Mouse (Mus musculus): ENCODE measurements at regions not wholly inside any gene's neighbourhood (a gene's known extent, or its start where the extent isn't known, plus 50 kb on each side); places are given as distances from the start of the nearest gene placed in this dataset.

- Histone ChIP-seq H3K4me1 (replicated peaks; ENCODE audit: control insufficient read depth, insufficient read depth) (no peaks in the 10 kb centered on the region), H3K9ac (ENCODE audit: low read length) (no peak overlapping the region), H3K4me2 (replicated peaks; ENCODE audit: low read depth) (no peak overlapping the region), H3K36me3 (ENCODE audit: control insufficient read depth, insufficient read depth, low read length) (no peaks in the 10 kb centered on the region), H3K4me3 (ENCODE audit: low read depth, low read length) (no peak overlapping the region), H3K9me3 (ENCODE audit: control insufficient read depth, low read length) (no peaks in the 10 kb centered on the region), H3K27ac (replicated peaks) (no peak overlapping the region), H3K27me3 (ENCODE audit: control insufficient read depth, insufficient read depth, low read length) (no peaks in the 10 kb centered on the region)
- no peak for ATAC-seq (ENCODE audit: low FRiP score, low TSS enrichment)
- no peak for DNase-seq (ENCODE audit: low spot score)
- TF ChIP-seq CTCF (IDR thresholded peaks at IDR 0.05; ENCODE audit: low read depth): peak; percentile 48
- no peak for TF ChIP-seq EP300 (optimal IDR thresholded peaks at IDR 0.05)
- 43% methylated on average over 2 of the region's 2 CpGs for WGBS
Observed at GRCm38 (mm10) chr16:71197523-71197922, 883.8 kb downstream of the Gbe1 start.

- Histone ChIP-seq H3K36me3 (ENCODE audit: control insufficient read depth, insufficient read depth, low read length) (no peaks in the 10 kb centered on the region), H3K9me3 (ENCODE audit: control insufficient read depth, low read length) (no peaks in the 10 kb centered on the region), H3K4me1 (replicated peaks; ENCODE audit: control insufficient read depth, insufficient read depth) (no peaks in the 10 kb centered on the region), H3K4me2 (replicated peaks; ENCODE audit: low read depth) (no peak overlapping the region), H3K27me3 (ENCODE audit: control insufficient read depth, insufficient read depth, low read length) (no peaks in the 10 kb centered on the region), H3K9ac (ENCODE audit: low read length) (no peak overlapping the region), H3K4me3 (ENCODE audit: low read depth, low read length) (no peak overlapping the region), H3K27ac (replicated peaks) (no peak overlapping the region)
- no peak for ATAC-seq (ENCODE audit: low FRiP score, low TSS enrichment)
- TF ChIP-seq EP300 (optimal IDR thresholded peaks at IDR 0.05) (no peak), CTCF (IDR thresholded peaks at IDR 0.05; ENCODE audit: low read depth) (peak; percentile 58)
- DNase-seq (ENCODE audit: low spot score): no peak
- 46% methylated on average over 7 of the region's 7 CpGs for WGBS
Observed at GRCm38 (mm10) chr16:71208806-71209205, 895.1 kb downstream of the Gbe1 start.

- 67% methylated on average over 6 of the region's 6 CpGs for WGBS
Observed at GRCm38 (mm10) chr16:71224469-71224868, 910.7 kb downstream of the Gbe1 start.

GRCm38 (mm10) chr16:71230104-71230653 is 916.4 kb downstream of the Gbe1 start:
- Histone ChIP-seq H3K4me3 (ENCODE audit: low read depth, low read length) (no peak overlapping the region), H3K4me1 (replicated peaks; ENCODE audit: control insufficient read depth, insufficient read depth) (no peaks in the 10 kb centered on the region), H3K36me3 (ENCODE audit: control insufficient read depth, insufficient read depth, low read length) (no peaks in the 10 kb centered on the region), H3K9ac (ENCODE audit: low read length) (no peak overlapping the region), H3K9me3 (ENCODE audit: control insufficient read depth, low read length) (no peaks in the 10 kb centered on the region), H3K27ac (replicated peaks) (no peak overlapping the region), H3K4me2 (replicated peaks; ENCODE audit: low read depth) (no peak overlapping the region), H3K27me3 (ENCODE audit: control insufficient read depth, insufficient read depth, low read length) (no peaks in the 10 kb centered on the region)
- DNase-seq (ENCODE audit: low spot score) (no peak), ATAC-seq (ENCODE audit: low FRiP score, low TSS enrichment) (no peak)
- 89% methylated on average over 5 of the region's 5 CpGs for WGBS
- TF ChIP-seq EP300 (optimal IDR thresholded peaks at IDR 0.05) (no peak), CTCF (IDR thresholded peaks at IDR 0.05; ENCODE audit: low read depth) (no peak)

More at GRCm38 (mm10) chr16:71224469-71224868, 910.7 kb downstream of the Gbe1 start:
- Histone ChIP-seq H3K4me3 (ENCODE audit: low read depth, low read length) (no peak overlapping the region), H3K4me2 (replicated peaks; ENCODE audit: low read depth) (no peak overlapping the region), H3K4me1 (replicated peaks; ENCODE audit: control insufficient read depth, insufficient read depth) (no peaks in the 10 kb centered on the region), H3K9me3 (ENCODE audit: control insufficient read depth, low read length) (no peaks in the 10 kb centered on the region), H3K27ac (replicated peaks) (no peak overlapping the region), H3K27me3 (ENCODE audit: control insufficient read depth, insufficient read depth, low read length) (no peaks in the 10 kb centered on the region), H3K36me3 (ENCODE audit: control insufficient read depth, insufficient read depth, low read length) (no peaks in the 10 kb centered on the region), H3K9ac (ENCODE audit: low read length) (no peak overlapping the region)
- TF ChIP-seq CTCF (IDR thresholded peaks at IDR 0.05; ENCODE audit: low read depth) (no peak), EP300 (optimal IDR thresholded peaks at IDR 0.05) (no peak)
- no peak for DNase-seq (ENCODE audit: low spot score)
- ATAC-seq (ENCODE audit: low FRiP score, low TSS enrichment): no peak

- Histone ChIP-seq H3K27ac (replicated peaks) (no peak overlapping the region), H3K9me3 (ENCODE audit: control insufficient read depth, low read length) (no peaks in the 10 kb centered on the region), H3K4me3 (ENCODE audit: low read depth, low read length) (no peak overlapping the region), H3K4me1 (replicated peaks; ENCODE audit: control insufficient read depth, insufficient read depth) (no peaks in the 10 kb centered on the region), H3K9ac (ENCODE audit: low read length) (no peak overlapping the region), H3K4me2 (replicated peaks; ENCODE audit: low read depth) (no peak overlapping the region), H3K27me3 (ENCODE audit: control insufficient read depth, insufficient read depth, low read length) (no peaks in the 10 kb centered on the region), H3K36me3 (ENCODE audit: control insufficient read depth, insufficient read depth, low read length) (no peaks in the 10 kb centered on the region)
- ATAC-seq (ENCODE audit: low FRiP score, low TSS enrichment) (no peak), DNase-seq (ENCODE audit: low spot score) (no peak)
- no peak for TF ChIP-seq EP300 (optimal IDR thresholded peaks at IDR 0.05)
- TF ChIP-seq CTCF (IDR thresholded peaks at IDR 0.05; ENCODE audit: low read depth): no peak
Observed at GRCm38 (mm10) chr16:71243065-71243464, 929.3 kb downstream of the Gbe1 start.

- TF ChIP-seq EP300 (optimal IDR thresholded peaks at IDR 0.05) (no peak), CTCF (IDR thresholded peaks at IDR 0.05; ENCODE audit: low read depth) (no peak)
- Histone ChIP-seq H3K27me3 (ENCODE audit: control insufficient read depth, insufficient read depth, low read length) (no peaks in the 10 kb centered on the region), H3K4me1 (replicated peaks; ENCODE audit: control insufficient read depth, insufficient read depth) (no peaks in the 10 kb centered on the region), H3K4me3 (ENCODE audit: low read depth, low read length) (no peak overlapping the region), H3K4me2 (replicated peaks; ENCODE audit: low read depth) (no peak overlapping the region), H3K9me3 (ENCODE audit: control insufficient read depth, low read length) (no peaks in the 10 kb centered on the region), H3K36me3 (ENCODE audit: control insufficient read depth, insufficient read depth, low read length) (no peaks in the 10 kb centered on the region), H3K9ac (ENCODE audit: low read length) (no peak overlapping the region), H3K27ac (replicated peaks) (no peak overlapping the region)
- DNase-seq (ENCODE audit: low spot score): no peak
- no peak for ATAC-seq (ENCODE audit: low FRiP score, low TSS enrichment)
- 62% methylated on average over 4 of the region's 4 CpGs for WGBS
Observed at GRCm38 (mm10) chr16:71243480-71243879, 929.7 kb downstream of the Gbe1 start.

Data from stomach, postnatal 0 days (tissue).